Mouse (Mus musculus): ENCODE results near the gene Itpr2.

DNA sequence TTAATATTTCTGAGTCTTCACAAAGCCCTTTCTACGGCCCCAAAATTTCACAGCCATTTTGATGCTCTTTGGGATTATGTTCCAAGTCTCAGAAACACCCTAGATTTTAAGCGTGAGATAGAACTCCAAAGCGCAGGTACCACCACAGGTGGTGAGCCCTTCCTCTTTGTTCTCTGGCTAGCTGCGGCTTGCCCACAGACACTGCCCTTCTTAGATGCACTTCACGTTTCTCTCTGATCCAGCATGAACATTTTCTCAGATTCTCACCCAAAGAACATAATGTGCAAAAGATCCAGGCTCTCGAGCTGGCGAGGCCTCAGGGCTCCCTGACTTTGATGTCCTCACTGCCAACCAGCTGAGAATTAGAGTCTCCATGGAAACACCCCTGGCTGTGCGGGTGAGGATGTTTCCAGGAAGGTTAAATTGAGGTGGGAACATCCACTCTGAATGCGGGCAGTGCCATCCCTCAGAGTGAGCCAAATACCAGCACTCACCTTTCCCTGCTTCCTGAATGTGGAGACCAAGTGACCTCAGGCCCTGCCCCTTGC is 149.7 kb downstream of the Itpr2 start:
- TF ChIP-seq CTCF (IDR thresholded peaks at IDR 0.05; ENCODE audit: low read depth) = no peak
- no peak for TF ChIP-seq EP300 (IDR thresholded peaks at IDR 0.05; ENCODE audit: low read depth)
